Mouse (Mus musculus): ENCODE data around the gene Wipi1. TPM values are rescaled to one million over a fixed set of nuclear protein-coding genes. Genes with fewer than 3 reads are reported as not detected.

Gene Wipi1
- total RNA-seq, 1 experiment from 2014 or later: 31.9 TPM

DNA sequence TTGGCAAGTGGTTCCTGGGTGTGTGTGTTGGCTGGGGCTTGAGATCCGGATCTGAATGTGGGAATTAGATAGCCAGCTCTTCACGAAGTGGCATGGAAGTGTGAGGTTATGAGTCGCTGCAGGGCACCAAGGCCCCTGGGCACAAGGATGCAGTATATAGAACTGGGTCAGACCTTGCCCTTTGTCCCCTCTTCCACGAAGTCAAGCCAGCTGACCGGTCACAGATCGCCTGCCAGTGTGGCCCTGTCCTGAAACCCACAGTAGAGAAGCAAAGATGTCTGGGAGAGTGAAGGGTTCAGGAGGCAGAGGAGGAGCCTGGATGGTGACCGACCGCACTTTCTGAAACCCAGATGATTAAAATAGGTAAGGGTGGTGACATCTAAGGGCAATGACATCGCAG lies 68.3 kb downstream of the Wipi1 start:
- DNase-seq: no peak

- no peak for DNase-seq
Observed at GRCm38 (mm10) chr11:109539290-109539689, 72.5 kb downstream of the Wipi1 start.

GRCm38 (mm10) chr11:109536939-109537338 lies 74.8 kb downstream of the Wipi1 start:
- no peak for DNase-seq

DNA sequence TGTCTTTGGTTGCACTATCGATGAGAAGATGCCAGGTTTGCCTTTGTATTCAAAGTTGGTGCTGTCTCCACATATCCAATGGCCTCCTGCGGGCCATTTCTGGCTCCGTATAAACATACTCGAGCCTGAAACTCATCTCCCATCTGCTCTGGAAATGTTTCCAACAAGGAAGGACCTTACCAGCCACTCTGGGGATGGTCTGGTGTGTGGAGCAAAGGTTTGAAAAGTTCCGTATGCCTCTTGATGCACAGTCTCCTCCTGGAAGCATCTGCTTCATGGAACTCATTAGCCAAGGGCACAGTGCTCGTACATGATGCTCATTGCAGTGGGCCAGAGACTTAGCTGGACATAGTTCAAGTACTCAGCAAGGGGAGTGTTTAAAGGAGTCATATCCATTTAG lies 75.8 kb downstream of the Wipi1 start:
- no peak for DNase-seq

DNA sequence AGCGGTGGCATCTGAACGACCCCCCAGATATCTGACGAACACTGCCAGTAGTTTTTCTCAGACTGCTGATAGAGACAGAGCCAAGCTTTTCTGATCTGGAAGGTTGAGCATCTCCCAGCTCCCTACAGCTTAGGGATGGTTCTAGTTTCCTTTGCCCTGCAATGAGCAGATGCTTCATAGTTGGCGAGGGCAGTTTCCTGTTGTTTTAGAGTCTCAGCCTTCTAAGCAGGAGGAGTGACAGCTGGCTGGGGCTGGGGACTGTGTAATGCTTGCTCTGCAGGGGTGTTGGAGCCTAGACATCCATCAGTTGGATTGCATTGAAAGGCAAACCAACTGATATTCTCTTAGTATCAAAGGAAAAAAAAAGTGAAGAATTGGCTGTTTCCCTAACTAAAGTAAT lies 81.7 kb downstream of the Wipi1 start:
- no peak for DNase-seq

- DNase-seq: no peak
Observed at GRCm38 (mm10) chr11:109525571-109525970, 86.2 kb downstream of the Wipi1 start.

GRCm38 (mm10) chr11:109524869-109525268 lies 86.9 kb downstream of the Wipi1 start:
- DNase-seq: no peak

Other genes with a start within 250 kb of the Wipi1 start
- gene Gna13, start 249.1 kb downstream of the Wipi1 start, total RNA-seq (2021): 61.7 and 65.3 TPM in 2 replicates
- gene 9930022D16Rik, start 198.1 kb downstream of the Wipi1 start, total RNA-seq (2021): not detected in 2 replicates
- gene Amz2, start 186.0 kb downstream of the Wipi1 start, total RNA-seq (2021): 41.0 and 41.1 TPM in 2 replicates
- 3.3 and 7.0 TPM in 2 replicates for gene Arsg, start 138.6 kb downstream of the Wipi1 start, total RNA-seq (2021)
- gene Slc16a6, start 138.4 kb downstream of the Wipi1 start, total RNA-seq (2021): 2.4 and 4.4 TPM in 2 replicates
- 346 and 353 TPM in 2 replicates for gene Prkar1a, start 37.4 kb upstream of the Wipi1 start, total RNA-seq (2021)
- 6.0 and 9.0 TPM in 2 replicates for gene Fam20a, start 110.3 kb upstream of the Wipi1 start, total RNA-seq (2021)
- gene 1700012B07Rik, start 216.1 kb upstream of the Wipi1 start, total RNA-seq (2021): not detected in 2 replicates